Mouse (Mus musculus) ES-Bruce4 (cell line): ENCODE results near the gene Adra1d.

ENCODE experiments used
- EP300 ChIP-seq: IDR thresholded peaks from 2 replicates; pipeline ENCODE4 v1.6.1; 2011; ENCODE audit warnings: low read depth, low read length; ENCODE audit not compliant: insufficient read depth
- POLR2A ChIP-seq: IDR thresholded peaks from one replicate; pipeline ENCODE4 v1.8.1; 2011; ENCODE audit warnings: low read length; ENCODE audit not compliant: insufficient read depth

DNA sequence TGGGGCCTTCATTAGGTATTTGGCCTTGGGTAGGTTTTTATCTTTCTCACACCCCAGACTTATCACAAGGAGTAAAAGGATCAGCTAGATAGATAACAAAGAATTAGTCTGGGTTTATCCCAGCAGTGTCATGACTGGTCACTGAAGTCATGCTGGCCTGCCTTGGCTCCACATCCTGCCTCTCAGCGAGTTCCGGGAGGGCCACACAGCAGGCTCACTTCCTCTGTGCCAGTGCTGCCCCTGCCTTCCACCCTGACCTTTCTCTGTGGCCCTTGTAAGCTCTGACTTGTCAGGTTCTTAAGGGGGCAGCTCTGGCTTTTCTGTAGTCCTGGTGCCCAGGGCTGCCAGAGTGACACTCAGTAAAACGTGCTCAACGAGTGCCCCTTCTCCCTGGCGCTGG lies 59.5 kb downstream of the Adra1d start:
- TF ChIP-seq POLR2A (no peak), EP300 (no peak)
